Comparison of ENCODE assay signal across 9 mouse cellular contexts in the genomic region with DNA sequence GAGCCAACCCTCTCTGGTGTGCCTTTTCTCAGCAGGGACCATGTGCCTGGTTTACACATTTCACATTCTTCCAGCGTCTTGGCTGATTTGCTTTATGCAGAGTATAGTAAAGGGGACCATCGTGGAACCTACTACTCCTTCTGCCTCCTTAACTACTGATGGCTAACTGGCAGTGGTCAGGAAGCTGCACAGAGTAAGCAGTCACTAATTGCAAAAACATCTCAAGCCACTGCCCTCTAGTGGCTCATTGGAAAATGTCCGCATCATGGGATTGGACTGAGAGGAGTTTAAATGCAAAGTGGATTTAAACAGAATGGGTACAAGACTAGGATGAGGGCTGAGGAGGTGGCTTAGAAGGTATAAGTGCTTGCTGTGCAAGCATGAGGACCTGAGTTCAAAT. TPM values are rescaled to one million over a fixed set of nuclear protein-coding genes. Genes with fewer than 3 reads are reported as not detected.
A peak's percentile ranks its signal among the peaks of the same experiment; 100 is the strongest.
DNase-seq lines count a peak whose midpoint lies in the region; ATAC-seq lines count a peak whose summit lies in the region.
"Had no signal": no experiment of that assay in that cellular context is flagged by ENCODE, and none has a peak within 500 bp of the region (broad histone marks: within the 10 kb centered on the region; RNA-seq: fewer than 3 reads in every experiment).

No protein-coding gene starts in this region.

- intact Hi-C loops in left cerebral cortex, postnatal 14 days (cut with DNase I), result no loop called here

- H3K4me1 ChIP-seq in hindbrain, embryonic 14.5 days (replicated peaks; ENCODE audit: control insufficient read depth, insufficient read depth, low read length), result no peaks in the 10 kb centered on the region
- H3K4me1 ChIP-seq: stomach, embryonic 15.5 days had no signal

- peak; percentile 58; the same call in 1 of the 2 replicates for ATAC-seq in hindbrain, embryonic 14.5 days (ENCODE audit: low FRiP score)

- no peaks in the 10 kb centered on the region for H3K27me3 ChIP-seq in hindbrain, embryonic 14.5 days (ENCODE audit: control insufficient read depth, insufficient read depth, low read length)
- H3K27me3 ChIP-seq: stomach, embryonic 15.5 days had no signal

- H3K4me3 ChIP-seq in hindbrain, embryonic 14.5 days (replicated peaks; ENCODE audit: low read length), result no peak overlapping the region
- H3K4me3 ChIP-seq: stomach, embryonic 15.5 days had no signal

- WGBS in hindbrain, embryonic 14.5 days, result 19% methylated on average over 3 of the region's 3 CpGs

- H3K36me3 ChIP-seq in hindbrain, embryonic 14.5 days (replicated peaks; ENCODE audit: control insufficient read depth, insufficient read depth), result no peaks in the 10 kb centered on the region
- H3K36me3 ChIP-seq: stomach, embryonic 15.5 days had no signal

- no peak overlapping the region for H3K4me2 ChIP-seq in hindbrain, embryonic 14.5 days (replicated peaks)
- H3K4me2 ChIP-seq: stomach, embryonic 15.5 days had no signal

- H3K9ac ChIP-seq in hindbrain, embryonic 14.5 days, result no peak overlapping the region
- H3K9ac ChIP-seq: stomach, embryonic 15.5 days had no signal

- no peaks in the 10 kb centered on the region for H3K9me3 ChIP-seq in hindbrain, embryonic 14.5 days (ENCODE audit: control insufficient read depth, low read length)
- H3K9me3 ChIP-seq: stomach, embryonic 15.5 days had no signal

- DNase-seq in urinary bladder, postnatal 14 days (ENCODE audit: low spot score), result peak; percentile 20
- no peak for DNase-seq in urinary bladder, postnatal 25 days (ENCODE audit: low spot score)
- peak; percentile 16 to 33 for DNase-seq in cerebellum, postnatal 36 days
- peak; percentile 68 for DNase-seq in hindbrain, embryonic 14.5 days (ENCODE audit: low spot score)
- DNase-seq in left cerebral cortex, postnatal 14 days (ENCODE audit: low spot score in 2 of 2), result peak; percentile 39 to 42
- peak; percentile 2 for DNase-seq in naive thymus-derived CD4-positive, alpha-beta T cell, adult 2 months (ENCODE audit: low read depth)
- no peak for DNase-seq in B cell, adult 2 months

- no peak overlapping the region for H3K27ac ChIP-seq in hindbrain, embryonic 14.5 days
- H3K27ac ChIP-seq: stomach, embryonic 15.5 days had no signal

RNA-seq across cellular contexts. Expression of a gene that starts 14.7 kb away (rescaled TPM):
- not detected in 2 replicates for polyA plus RNA-seq in hindbrain, embryonic 14.5 days (2014; fragmentation: Nextera tagmentation; extraction: Ambion mirVana)
- total RNA-seq in left cerebral cortex, postnatal 14 days (2021), result under 1 TPM in 1 of 2 experiments, not detected in 1; 0.37 TPM
- total RNA-seq: left cerebral cortex, postnatal 10 days had no signal

Comparison
In these comparisons a context has a peak if more than half of its experiments do, and no peak if none do; other contexts are left out.
1. DNase-seq: peak in urinary bladder, postnatal 14 days (single experiment), cerebellum, postnatal 36 days (2 of 2), hindbrain, embryonic 14.5 days (single experiment), left cerebral cortex, postnatal 14 days (2 of 2) and naive thymus-derived CD4-positive, alpha-beta T cell, adult 2 months (single experiment); none in urinary bladder, postnatal 25 days (single experiment) and B cell, adult 2 months (0 of 2).